Mouse (Mus musculus) lung, embryonic 16.5 days (tissue): ENCODE results near the gene Gpr152. TPM values are rescaled to one million over a fixed set of nuclear protein-coding genes. Genes with fewer than 3 reads are reported as not detected.

Experiments
- ATAC-seq: fragments of 200-750 bp; cut with Nextera tagmentation; 2 replicates; pipeline ENCODE4 v1.8.0; 2017; ENCODE audit warnings: low read depth, mild to moderate bottlenecking, moderate library complexity
- H3K27ac ChIP-seq: fragments of 300-500 bp; sonication (generic); 2 replicates; pipeline ENCODE4 v1.5.1; 2014; ENCODE audit warnings: mild to moderate bottlenecking, control low read depth, low read length
- H3K27me3 ChIP-seq: fragments of 300-500 bp; sonication (generic); 2 replicates; pipeline ENCODE4 v1.6.1; 2014; ENCODE audit warnings: low read depth, low read length, mixed read lengths; ENCODE audit not compliant: control insufficient read depth, insufficient read depth
- H3K36me3 ChIP-seq: fragments of 300-500 bp; sonication (generic); 2 replicates; pipeline ENCODE4 v1.6.1; 2014; ENCODE audit warnings: low read length; ENCODE audit not compliant: control insufficient read depth, insufficient read depth
- H3K4me1 ChIP-seq: fragments of 300-500 bp; sonication (generic); replicated peaks from 2 replicates; pipeline ENCODE4 v1.6.1; 2014; ENCODE audit warnings: low read length, mixed read lengths; ENCODE audit not compliant: control insufficient read depth, insufficient read depth
- H3K4me2 ChIP-seq: fragments of 300-500 bp; sonication (generic); 2 replicates; pipeline ENCODE4 v1.6.1; 2014; ENCODE audit warnings: low read depth, low read length, control low read depth
- H3K4me3 ChIP-seq: fragments of 300-500 bp; sonication (generic); 2 replicates; pipeline ENCODE4 v1.5.1; 2014; ENCODE audit warnings: mild to moderate bottlenecking, low read length, control low read depth
- H3K9ac ChIP-seq: fragments of 300-500 bp; sonication (generic); 2 replicates; pipeline ENCODE4 v1.6.1; 2014; ENCODE audit warnings: low read length, control low read depth
- H3K9me3 ChIP-seq: fragments of 300-500 bp; sonication (generic); 2 replicates; pipeline ENCODE4 v1.6.1; 2016; ENCODE audit warnings: low read length; ENCODE audit not compliant: control insufficient read depth
- WGBS: fragments of 180-500 bp; shearing (Covaris S2); extraction: QIAGEN DNeasy Blood & Tissue Kit; methylation state at CpG from one replicate; pipeline ENCODE4 v1.1.7; 2014; 5-methylcytosine and 5-hydroxymethylcytosine counted together
- polyA plus RNA-seq: library from polyadenylated mRNA; unstranded; fragments of >200 nt; fragmentation: Nextera tagmentation; extraction: Ambion mirVana; gene quantifications from 2 replicates; pipeline ENCODE4 v1.2.1, GENCODE M21; 2015

Gene Gpr152
- polyA plus RNA-seq, 1 experiment from 2014 or later = not detected

DNA sequence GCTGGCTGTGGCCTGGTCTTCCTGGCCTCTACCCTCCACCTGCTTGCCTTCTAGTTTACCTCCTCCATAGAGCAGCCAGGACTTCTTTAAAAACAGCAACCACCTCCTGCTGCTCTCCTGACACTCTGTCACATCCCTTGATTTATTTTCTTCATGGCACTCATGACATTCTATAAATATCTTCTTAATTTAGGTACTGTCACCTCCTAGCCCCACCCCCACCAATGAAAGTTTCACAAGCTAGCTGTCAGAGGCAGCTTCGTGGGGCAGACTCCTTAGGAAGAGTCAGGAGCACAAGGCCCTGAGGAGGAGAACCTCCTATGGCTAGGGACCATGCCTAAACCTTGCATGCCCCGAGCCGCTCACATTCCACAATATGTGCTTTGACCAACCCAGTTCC lies 47.7 kb downstream of the Gpr152 start:
- no peaks in the 10 kb centered on the region for H3K27me3 ChIP-seq
- H3K4me3 ChIP-seq = no peak overlapping the region
- 68% methylated on average over 3 of the region's 3 CpGs for WGBS
- ATAC-seq = no peak
- peaks cover 8% of the 10 kb centered on the region for H3K4me1 ChIP-seq
- H3K9ac ChIP-seq = no peak overlapping the region
- H3K4me2 ChIP-seq = no peak overlapping the region
- H3K36me3 ChIP-seq = no peaks in the 10 kb centered on the region
- no peaks in the 10 kb centered on the region for H3K9me3 ChIP-seq
- H3K27ac ChIP-seq = no peak overlapping the region

DNA sequence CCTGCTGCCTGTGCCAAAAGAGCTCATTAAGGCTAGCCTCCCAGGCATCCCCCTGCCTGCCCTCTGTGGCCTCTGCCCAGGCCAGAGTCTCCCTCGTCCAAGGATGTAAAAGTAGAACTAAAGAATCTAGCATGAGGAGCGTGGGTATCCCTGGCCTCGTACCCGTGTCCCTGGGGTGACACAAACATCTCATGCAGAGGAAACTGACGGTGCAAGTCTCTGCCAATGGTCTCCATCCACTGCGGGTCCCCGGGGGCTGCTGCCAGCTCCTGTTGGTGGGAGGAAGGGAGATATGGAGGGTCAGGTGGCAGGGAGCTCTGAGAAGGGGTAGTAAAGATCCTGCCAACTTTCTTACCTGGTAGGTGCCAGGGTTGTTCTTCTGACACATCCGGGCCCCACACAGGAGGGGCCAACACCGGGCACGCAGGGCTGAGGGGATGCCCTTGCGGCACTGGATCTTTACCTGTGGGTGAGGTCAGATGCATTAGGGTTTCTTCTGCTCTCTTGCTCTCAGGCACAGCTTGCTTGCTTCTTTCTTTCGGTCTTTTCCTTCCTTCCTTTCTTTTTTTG lies 49.5 kb downstream of the Gpr152 start:
- Histone ChIP-seq H3K9me3 (no peaks in the 10 kb centered on the region), H3K4me1 (peaks cover 19% of the 10 kb centered on the region), H3K4me3 (no peak overlapping the region), H3K36me3 (peaks cover 8% of the 10 kb centered on the region), H3K27me3 (no peaks in the 10 kb centered on the region), H3K4me2 (no peak overlapping the region), H3K27ac (no peak overlapping the region), H3K9ac (no peak overlapping the region)
- 85% methylated on average over 12 of the region's 12 CpGs for WGBS
- no peak for ATAC-seq

DNA sequence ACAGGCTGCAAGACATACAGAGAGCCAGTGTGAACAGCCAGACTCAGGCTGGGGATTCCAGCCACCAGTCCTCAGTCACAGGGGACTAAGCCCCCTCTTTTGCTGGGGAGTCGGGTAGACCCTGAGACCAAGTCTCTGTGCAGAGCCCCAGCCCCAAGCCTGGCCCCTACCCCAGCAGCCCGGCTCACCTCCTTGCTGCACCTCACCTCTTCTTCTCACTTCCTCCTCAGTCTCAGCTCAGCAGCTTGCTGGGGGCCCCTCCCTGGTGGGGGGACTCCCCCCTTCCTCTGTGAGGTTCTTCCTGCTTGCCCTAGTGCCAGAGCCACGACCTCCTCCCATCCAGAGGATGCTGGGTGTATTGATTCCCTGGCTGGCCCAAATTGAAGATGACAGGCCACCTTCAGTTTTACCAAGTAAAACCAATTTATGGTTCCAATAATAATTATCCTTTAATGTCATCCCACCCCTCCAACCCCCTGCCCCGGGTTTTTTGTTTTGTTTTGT lies 51.3 kb downstream of the Gpr152 start, which contains the start of gene Tbc1d10c:
TSS of gene Tbc1d10c (minus strand) at position 454 of the 504 bp plus-strand sequence.
- H3K36me3 ChIP-seq = peaks cover 21% of the 10 kb centered on the region
- peaks cover 16% of the 10 kb centered on the region for H3K4me1 ChIP-seq
- WGBS = 47% methylated on average over 4 of the region's 4 CpGs
- H3K4me3 ChIP-seq = peak within 1 kb of the TSS; percentile 88
- no peaks in the 10 kb centered on the region for H3K27me3 ChIP-seq
- peak within 1 kb of the TSS; percentile 94 for H3K27ac ChIP-seq
- no peaks in the 10 kb centered on the region for H3K9me3 ChIP-seq
- H3K4me2 ChIP-seq = peak within 1 kb of the TSS; percentile 73
- ATAC-seq = no peak
- peak within 1 kb of the TSS; percentile 99 for H3K9ac ChIP-seq

DNA sequence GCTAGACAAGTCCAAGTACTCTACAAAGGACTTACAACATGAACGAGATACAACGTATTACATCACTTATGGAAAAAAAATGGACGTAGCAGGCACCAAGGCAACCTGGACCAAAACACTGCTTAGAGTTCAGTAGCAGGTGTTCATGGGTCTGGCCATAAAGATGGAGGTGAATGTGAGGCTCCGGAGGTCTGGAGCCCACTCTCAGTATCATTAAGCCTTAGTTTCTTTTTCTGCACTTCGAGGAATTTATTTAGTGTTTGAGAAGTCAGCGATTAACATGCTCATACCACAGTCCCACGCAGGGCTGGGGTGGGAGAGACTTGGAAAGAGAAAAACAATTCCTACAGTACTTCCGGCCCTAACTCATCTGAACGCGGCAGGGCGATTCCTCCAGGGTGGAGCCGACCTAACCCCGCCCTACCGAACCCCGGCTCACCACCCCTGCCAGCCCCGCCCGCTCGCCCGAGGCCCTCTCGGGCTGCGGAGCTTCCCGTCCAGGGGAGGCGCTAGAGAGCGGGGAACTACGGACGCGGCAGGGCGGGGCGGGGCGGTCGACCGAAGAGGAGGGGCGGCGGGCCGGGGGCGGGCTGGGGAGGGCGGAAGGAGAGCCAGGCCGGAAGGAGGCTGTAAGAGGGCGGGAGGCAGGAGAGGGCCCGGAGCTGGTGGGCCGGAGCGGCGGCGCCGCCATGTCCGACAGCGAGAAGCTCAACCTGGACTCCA lies 52.1 kb downstream of the Gpr152 start, which contains the start of gene Ppp1ca:
TSS of gene Ppp1ca (plus strand) at position 538 of the 723 bp plus-strand sequence.
- Histone ChIP-seq H3K27ac (peak within 1 kb of the TSS; percentile 94), H3K36me3 (peaks cover 27% of the 10 kb centered on the region), H3K9me3 (no peaks in the 10 kb centered on the region), H3K4me2 (peak within 1 kb of the TSS; percentile 73), H3K4me3 (peak within 1 kb of the TSS; percentile 88), H3K9ac (peak within 1 kb of the TSS; percentile 99), H3K27me3 (no peaks in the 10 kb centered on the region), H3K4me1 (peaks cover 16% of the 10 kb centered on the region)
- peak; percentile 95 for ATAC-seq
- WGBS = 4% methylated on average over 25 of the region's 47 CpGs

DNA sequence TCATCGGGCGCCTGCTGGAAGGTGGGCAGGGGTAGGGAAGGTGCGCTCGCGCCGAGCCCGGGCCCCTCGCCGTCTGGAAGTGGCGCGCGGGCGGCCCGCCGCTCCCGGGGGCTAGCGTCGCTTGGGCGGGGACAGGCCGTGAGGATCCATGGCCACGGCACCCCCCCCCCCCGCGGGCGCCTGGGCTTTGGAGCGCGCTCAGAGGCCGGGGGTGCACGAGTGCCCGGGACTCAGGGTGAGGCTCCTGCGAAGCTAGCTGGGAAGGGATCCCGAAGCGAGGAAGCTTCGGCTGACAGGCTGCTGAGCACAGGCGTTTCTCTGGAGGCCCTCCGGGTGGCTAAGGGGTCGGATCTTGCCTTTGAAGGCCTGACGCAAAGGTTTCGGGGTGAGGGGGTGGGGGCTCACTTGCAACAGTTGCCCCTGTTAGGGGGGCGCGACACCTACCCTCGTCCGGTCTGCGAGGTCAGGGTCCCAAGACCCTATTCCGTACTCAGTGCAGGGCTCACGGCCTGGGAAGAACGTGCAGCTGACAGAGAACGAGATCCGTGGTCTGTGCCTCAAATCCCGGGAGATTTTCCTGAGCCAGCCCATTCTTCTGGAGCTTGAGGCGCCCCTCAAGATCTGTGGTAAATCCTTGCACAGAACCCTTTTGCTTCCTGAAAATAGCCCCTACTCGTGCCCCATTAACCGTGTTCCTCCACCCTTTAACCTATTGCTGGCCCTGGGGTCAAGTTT lies 52.8 kb downstream of the Gpr152 start:
- peak overlapping the region; percentile 73 for H3K4me2 ChIP-seq
- peak overlapping the region; percentile 99 for H3K9ac ChIP-seq
- H3K9me3 ChIP-seq = no peaks in the 10 kb centered on the region
- peak overlapping the region; percentile 88 for H3K4me3 ChIP-seq
- H3K27ac ChIP-seq = peak overlapping the region; percentile 94
- WGBS = under 1% methylated on average over 45 of the region's 52 CpGs
- H3K27me3 ChIP-seq = no peaks in the 10 kb centered on the region
- peak; percentile 63 for ATAC-seq
- H3K4me1 ChIP-seq = peaks cover 16% of the 10 kb centered on the region
- peaks cover 32% of the 10 kb centered on the region for H3K36me3 ChIP-seq

DNA sequence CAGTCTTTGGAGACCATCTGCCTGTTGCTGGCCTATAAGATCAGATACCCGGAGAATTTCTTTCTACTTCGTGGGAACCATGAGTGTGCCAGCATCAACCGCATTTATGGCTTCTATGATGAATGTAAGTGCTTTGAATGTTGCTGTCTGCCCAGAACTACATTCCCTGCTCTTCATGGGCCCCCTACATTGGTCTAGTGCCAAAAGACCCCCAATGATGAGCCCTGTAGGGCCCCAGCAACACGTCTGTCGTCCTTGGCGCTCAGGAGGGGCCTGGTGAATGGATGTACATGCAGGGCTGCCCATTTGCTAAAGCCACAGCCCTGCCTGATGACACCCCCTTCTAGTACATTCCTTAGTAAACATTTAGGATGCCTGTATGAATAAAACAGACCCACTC lies 53.5 kb downstream of the Gpr152 start:
- H3K36me3 ChIP-seq = peaks cover 35% of the 10 kb centered on the region
- ATAC-seq = no peak
- peak overlapping the region; percentile 73 for H3K4me2 ChIP-seq
- no peaks in the 10 kb centered on the region for H3K27me3 ChIP-seq
- H3K27ac ChIP-seq = no peak overlapping the region; the same call in 1 of the 2 replicates
- H3K9ac ChIP-seq = peak overlapping the region; percentile 99
- peak overlapping the region; percentile 88 for H3K4me3 ChIP-seq
- no peaks in the 10 kb centered on the region for H3K9me3 ChIP-seq
- H3K4me1 ChIP-seq = peaks cover 16% of the 10 kb centered on the region
- WGBS = 45% methylated on average over 6 of the region's 6 CpGs

DNA sequence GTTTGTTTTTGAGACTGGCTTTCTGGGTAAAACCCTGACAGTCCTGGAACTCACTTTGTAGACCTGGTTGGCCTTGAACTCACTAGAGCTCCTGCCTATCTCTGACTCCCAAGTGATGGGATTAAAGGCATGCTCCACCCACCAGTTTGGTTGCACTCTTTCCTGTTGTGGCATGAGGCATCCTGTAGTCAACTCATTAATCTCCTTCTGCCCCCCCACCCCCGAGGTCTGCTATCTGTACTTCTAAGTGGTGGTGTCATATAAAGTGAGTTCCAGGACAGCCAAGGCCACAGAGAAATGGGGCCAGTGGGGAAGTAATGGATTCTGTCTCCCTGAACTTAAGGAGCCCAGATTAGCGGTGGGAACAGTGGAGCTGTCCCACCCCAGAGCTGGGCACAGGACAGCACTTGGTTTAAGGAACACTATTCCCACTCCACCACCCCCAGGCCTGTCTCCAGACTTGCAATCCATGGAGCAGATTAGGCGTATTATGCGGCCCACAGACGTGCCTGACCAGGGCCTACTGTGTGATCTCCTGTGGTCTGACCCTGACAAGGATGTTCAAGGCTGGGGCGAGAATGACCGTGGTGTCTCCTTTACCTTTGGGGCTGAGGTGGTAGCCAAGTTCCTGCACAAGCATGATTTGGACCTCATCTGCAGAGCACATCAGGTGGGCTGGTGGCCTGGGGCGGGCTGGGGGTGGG lies 54.6 kb downstream of the Gpr152 start:
- no peaks in the 10 kb centered on the region for H3K27me3 ChIP-seq
- no peak for ATAC-seq
- no peak overlapping the region for H3K4me3 ChIP-seq
- H3K36me3 ChIP-seq = peaks cover 35% of the 10 kb centered on the region
- H3K4me2 ChIP-seq = no peak overlapping the region
- 79% methylated on average over 8 of the region's 8 CpGs for WGBS
- no peaks in the 10 kb centered on the region for H3K9me3 ChIP-seq
- no peak overlapping the region for H3K27ac ChIP-seq
- peaks cover 16% of the 10 kb centered on the region for H3K4me1 ChIP-seq
- H3K9ac ChIP-seq = no peak overlapping the region

DNA sequence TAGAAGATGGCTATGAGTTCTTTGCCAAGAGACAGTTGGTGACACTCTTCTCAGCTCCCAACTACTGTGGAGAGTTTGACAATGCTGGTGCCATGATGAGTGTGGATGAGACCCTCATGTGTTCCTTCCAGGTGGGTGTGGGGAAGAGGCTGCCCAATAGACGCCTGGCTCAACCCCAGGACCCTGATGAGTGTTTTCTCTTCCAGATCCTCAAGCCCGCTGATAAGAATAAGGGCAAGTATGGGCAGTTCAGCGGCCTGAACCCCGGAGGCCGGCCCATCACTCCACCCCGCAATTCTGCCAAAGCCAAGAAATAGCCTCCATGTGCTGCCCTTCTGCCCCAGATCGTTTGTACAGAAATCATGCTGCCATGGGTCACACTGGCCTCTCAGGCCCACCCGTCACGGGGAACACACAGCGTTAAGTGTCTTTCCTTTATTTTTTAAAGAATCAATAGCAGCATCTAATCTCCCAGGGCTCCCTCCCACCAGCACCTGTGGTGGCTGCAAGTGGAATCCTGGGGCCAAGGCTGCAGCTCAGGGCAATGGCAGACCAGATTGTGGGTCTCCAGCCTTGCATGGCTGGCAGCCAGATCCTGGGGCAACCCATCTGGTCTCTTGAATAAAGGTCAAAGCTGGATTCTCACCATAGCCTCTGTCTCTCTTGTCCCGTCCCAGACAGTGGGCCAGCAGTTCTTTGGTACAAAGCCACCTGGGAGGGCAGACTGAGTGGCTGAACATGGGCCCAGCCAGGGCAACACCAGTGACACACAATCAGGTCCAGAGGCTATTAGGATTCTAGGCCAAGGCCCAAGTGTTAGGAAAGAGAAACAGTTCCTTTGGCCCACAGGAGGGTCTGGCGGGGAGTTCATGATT lies 55.4 kb downstream of the Gpr152 start:
- H3K27me3 ChIP-seq = no peaks in the 10 kb centered on the region
- H3K9ac ChIP-seq = no peak overlapping the region
- H3K36me3 ChIP-seq = peaks cover 39% of the 10 kb centered on the region
- H3K4me3 ChIP-seq = no peak overlapping the region
- H3K9me3 ChIP-seq = no peaks in the 10 kb centered on the region
- H3K27ac ChIP-seq = no peak overlapping the region
- H3K4me1 ChIP-seq = peaks cover 16% of the 10 kb centered on the region
- H3K4me2 ChIP-seq = no peak overlapping the region
- no peak for ATAC-seq
- 70% methylated on average over 12 of the region's 12 CpGs for WGBS
